Mouse (Mus musculus) midbrain, embryonic 16.5 days (tissue): ENCODE data around the gene Actn4. TPM values are rescaled to one million over a fixed set of nuclear protein-coding genes. Genes with fewer than 3 reads are reported as not detected.

Experiments
- ATAC-seq: fragments of 200-750 bp; cut with Nextera tagmentation; 2 replicates; pipeline ENCODE4 v1.8.0; 2017; ENCODE audit warnings: moderate TSS enrichment
- H3K27ac ChIP-seq: fragments of 300-500 bp; sonication (generic); 2 replicates; pipeline ENCODE4 v1.5.1; 2014; ENCODE audit warnings: mild to moderate bottlenecking, low read length, mixed read lengths
- H3K27me3 ChIP-seq: fragments of 300-500 bp; sonication (generic); 2 replicates; pipeline ENCODE4 v1.6.1; 2014; ENCODE audit warnings: low read depth, low read length, mixed read lengths; ENCODE audit not compliant: control insufficient read depth, insufficient read depth
- H3K36me3 ChIP-seq: fragments of 300-500 bp; sonication (generic); 2 replicates; pipeline ENCODE4 v1.6.1; 2014; ENCODE audit warnings: mild to moderate bottlenecking, low read length, moderate library complexity, mixed read lengths; ENCODE audit not compliant: control insufficient read depth, insufficient read depth
- H3K4me1 ChIP-seq: fragments of 300-500 bp; sonication (generic); 2 replicates; pipeline ENCODE4 v1.6.1; 2014; ENCODE audit warnings: mild to moderate bottlenecking, low read length, mixed read lengths; ENCODE audit not compliant: control insufficient read depth, insufficient read depth
- H3K4me2 ChIP-seq: fragments of 300-500 bp; sonication (generic); 2 replicates; pipeline ENCODE4 v1.6.1; 2014; ENCODE audit warnings: mild to moderate bottlenecking, low read length, mixed read lengths
- H3K4me3 ChIP-seq: fragments of 300-500 bp; sonication (generic); 2 replicates; pipeline ENCODE4 v1.5.1; 2014; ENCODE audit warnings: low read depth, mild to moderate bottlenecking, low read length, moderate library complexity, mixed read lengths
- H3K9ac ChIP-seq: fragments of 300-500 bp; sonication (generic); 2 replicates; pipeline ENCODE4 v1.6.1; 2014; ENCODE audit warnings: low read depth, low read length, mixed read lengths
- H3K9me3 ChIP-seq: fragments of 300-500 bp; sonication (generic); replicated peaks from 2 replicates; pipeline ENCODE4 v1.6.1; 2014; ENCODE audit warnings: mild to moderate bottlenecking, low read length, mixed read lengths; ENCODE audit not compliant: control insufficient read depth, poor library complexity, severe bottlenecking
- WGBS: fragments of 180-500 bp; shearing (Covaris S2); extraction: QIAGEN DNeasy Blood & Tissue Kit; methylation state at CpG from one replicate; pipeline ENCODE4 v1.1.7; 2014; 5-methylcytosine and 5-hydroxymethylcytosine counted together
- polyA plus RNA-seq: library from polyadenylated mRNA; unstranded; fragments of >200 nt; fragmentation: Nextera tagmentation; extraction: Ambion mirVana; gene quantifications from 2 replicates; pipeline ENCODE4 v1.2.1, GENCODE M21; 2015

Actn4 gene
- polyA plus RNA-seq, 1 experiment from 2014 or later: 132 TPM

- H3K27me3 ChIP-seq: no peaks in the 10 kb centered on the region
- no peaks in the 10 kb centered on the region for H3K36me3 ChIP-seq
- no peaks in the 10 kb centered on the region for H3K9me3 ChIP-seq
- ATAC-seq: no peak
- no peak overlapping the region for H3K4me3 ChIP-seq
- peaks cover 22% of the 10 kb centered on the region for H3K4me1 ChIP-seq
- no peak overlapping the region for H3K9ac ChIP-seq
- H3K4me2 ChIP-seq: no peak overlapping the region
- 84% methylated on average over 3 of the region's 3 CpGs for whole genome bisulfite sequencing
- 0 out of 2 replicates have a peak overlapping the region, but pooled peaks have one; percentile 14 for H3K27ac ChIP-seq
Observed at GRCm38 (mm10) chr7:28924802-28925201, 37.3 kb downstream of the Actn4 start.

GRCm38 (mm10) chr7:28923865-28924291, 38.3 kb downstream of the Actn4 start:
- Histone ChIP-seq H3K9me3 (no peaks in the 10 kb centered on the region), H3K4me3 (no peak overlapping the region), H3K4me1 (peaks cover 28% of the 10 kb centered on the region), H3K9ac (no peak overlapping the region), H3K36me3 (no peaks in the 10 kb centered on the region), H3K27me3 (no peaks in the 10 kb centered on the region), H3K4me2 (no peak overlapping the region), H3K27ac (peak overlapping the region; percentile 39; the same call in 1 of the 2 replicates)
- no peak for ATAC-seq
- 18% methylated on average over 4 of the region's 4 CpGs for WGBS

GRCm38 (mm10) chr7:28922606-28923005, 39.5 kb downstream of the Actn4 start:
- 58% methylated on average over 4 of the region's 4 CpGs for WGBS
- no peak overlapping the region for H3K9ac ChIP-seq
- peaks cover 9% of the 10 kb centered on the region for H3K36me3 ChIP-seq
- H3K4me2 ChIP-seq: no peak overlapping the region
- H3K27me3 ChIP-seq: no peaks in the 10 kb centered on the region
- ATAC-seq: no peak
- no peaks in the 10 kb centered on the region for H3K9me3 ChIP-seq
- no peak overlapping the region for H3K27ac ChIP-seq
- H3K4me1 ChIP-seq: peaks cover 32% of the 10 kb centered on the region
- no peak overlapping the region for H3K4me3 ChIP-seq

GRCm38 (mm10) chr7:28921722-28922465, 40.2 kb downstream of the Actn4 start:
- Histone ChIP-seq H3K4me2 (no peak overlapping the region), H3K9ac (no peak overlapping the region), H3K27me3 (no peaks in the 10 kb centered on the region), H3K4me1 (peaks cover 32% of the 10 kb centered on the region), H3K9me3 (no peaks in the 10 kb centered on the region), H3K4me3 (no peak overlapping the region), H3K36me3 (peaks cover 9% of the 10 kb centered on the region), H3K27ac (no peak overlapping the region)
- 87% methylated on average over 8 of the region's 8 CpGs for WGBS
- ATAC-seq: no peak

GRCm38 (mm10) chr7:28921178-28921577, 41.0 kb downstream of the Actn4 start:
- H3K4me2 ChIP-seq: no peak overlapping the region
- no peaks in the 10 kb centered on the region for H3K27me3 ChIP-seq
- 89% methylated on average over 3 of the region's 3 CpGs for WGBS
- H3K9ac ChIP-seq: no peak overlapping the region
- no peak overlapping the region for H3K4me3 ChIP-seq
- H3K4me1 ChIP-seq: peaks cover 32% of the 10 kb centered on the region
- peaks cover 9% of the 10 kb centered on the region for H3K36me3 ChIP-seq
- no peaks in the 10 kb centered on the region for H3K9me3 ChIP-seq
- no peak overlapping the region for H3K27ac ChIP-seq
- no peak for ATAC-seq

GRCm38 (mm10) chr7:28919815-28920214, 42.3 kb downstream of the Actn4 start:
- WGBS: 30% methylated on average over 6 of the region's 6 CpGs
- Histone ChIP-seq H3K9me3 (no peaks in the 10 kb centered on the region), H3K4me3 (no peak overlapping the region), H3K36me3 (peaks cover 14% of the 10 kb centered on the region), H3K27me3 (no peaks in the 10 kb centered on the region), H3K9ac (no peak overlapping the region), H3K4me2 (no peak overlapping the region), H3K27ac (peak overlapping the region; percentile 39; the same call in 1 of the 2 replicates), H3K4me1 (peaks cover 32% of the 10 kb centered on the region)
- ATAC-seq: no peak; the same call in 1 of the 2 replicates

- Histone ChIP-seq H3K9ac (no peak overlapping the region), H3K4me2 (no peak overlapping the region), H3K27me3 (no peaks in the 10 kb centered on the region), H3K27ac (no peak overlapping the region; the same call in 1 of the 2 replicates), H3K9me3 (no peaks in the 10 kb centered on the region), H3K4me3 (no peak overlapping the region), H3K4me1 (peaks cover 20% of the 10 kb centered on the region), H3K36me3 (peaks cover 20% of the 10 kb centered on the region)
- ATAC-seq: no peak
- WGBS: 83% methylated on average over 8 of the region's 8 CpGs
Observed at GRCm38 (mm10) chr7:28918540-28918939, 43.6 kb downstream of the Actn4 start.

- H3K4me1 ChIP-seq: peaks cover 12% of the 10 kb centered on the region
- peak overlapping the region; percentile 4; the same call in 1 of the 2 replicates for H3K27ac ChIP-seq
- H3K27me3 ChIP-seq: no peaks in the 10 kb centered on the region
- 72% methylated on average over 10 of the region's 10 CpGs for WGBS
- H3K9me3 ChIP-seq: no peaks in the 10 kb centered on the region
- H3K4me2 ChIP-seq: no peak overlapping the region
- H3K9ac ChIP-seq: no peak overlapping the region
- peaks cover 25% of the 10 kb centered on the region for H3K36me3 ChIP-seq
- ATAC-seq: peak; percentile 36
- no peak overlapping the region for H3K4me3 ChIP-seq
Observed at GRCm38 (mm10) chr7:28917503-28918426, 44.4 kb downstream of the Actn4 start.

GRCm38 (mm10) chr7:28916491-28916890, 45.6 kb downstream of the Actn4 start:
- Histone ChIP-seq H3K4me1 (peaks cover 10% of the 10 kb centered on the region), H3K9ac (no peak overlapping the region), H3K36me3 (peaks cover 34% of the 10 kb centered on the region), H3K27me3 (no peaks in the 10 kb centered on the region), H3K27ac (no peak overlapping the region), H3K4me3 (no peak overlapping the region), H3K4me2 (no peak overlapping the region), H3K9me3 (no peaks in the 10 kb centered on the region)
- no peak for ATAC-seq
